Mouse (Mus musculus): ENCODE data around the gene Stk19. TPM values are rescaled to one million over a fixed set of nuclear protein-coding genes. Genes with fewer than 3 reads are reported as not detected.
"Not testable (repeated sequence)": the region's sequence is repeated elsewhere in the genome, so short reads cannot be mapped to it uniquely, and the experiment has no call there.

The Stk19 gene
- total RNA-seq, 2 experiments from 2014 or later = 7.3 to 7.7 TPM

GRCm38 (mm10) chr17:34799531-34799925 is 37.2 kb downstream of the Stk19 start:
- Histone ChIP-seq H3K27ac (no peak overlapping the region), H3K4me3 (no peak overlapping the region)
- intact Hi-C loops (cut with DNase I) = no loop called here
- no peak for DNase-seq
- no peak for TF ChIP-seq CTCF (IDR thresholded peaks at IDR 0.05)

DNA sequence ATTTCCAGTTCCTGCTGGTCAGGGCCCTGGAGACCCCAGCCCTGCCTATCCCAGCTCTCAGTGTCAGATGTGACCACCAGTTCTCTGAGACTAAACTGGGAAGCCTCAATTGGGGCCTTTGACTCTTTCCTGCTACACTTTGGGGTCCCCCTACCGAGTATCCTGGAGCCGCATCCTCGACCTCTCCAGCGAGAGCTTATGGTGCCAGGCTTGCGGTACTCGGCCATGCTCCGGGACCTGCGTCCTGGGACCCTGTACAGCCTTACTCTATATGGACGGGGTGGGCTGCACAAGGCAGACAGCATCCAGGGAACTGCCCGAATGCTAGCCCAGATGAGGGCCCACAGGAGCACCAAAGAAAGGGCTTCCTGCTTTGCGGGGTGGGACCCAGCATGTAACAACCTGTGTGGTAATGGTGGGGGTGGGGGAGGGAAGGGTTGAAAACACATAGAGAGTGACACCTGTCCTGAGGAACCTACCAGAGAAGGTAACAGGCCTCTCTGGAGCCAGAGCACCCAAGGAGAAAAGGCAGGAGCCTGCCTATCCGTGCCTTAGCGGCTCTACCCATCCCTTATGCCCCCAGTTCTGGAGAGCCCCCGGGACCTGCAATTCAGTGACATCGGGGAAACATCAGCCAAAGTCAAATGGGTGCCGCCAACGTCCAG is 37.7 kb downstream of the Stk19 start:
- no peak for TF ChIP-seq CTCF (IDR thresholded peaks at IDR 0.05)
- intact Hi-C loops (cut with DNase I) = no loop called here
- DNase-seq = no peak
- Histone ChIP-seq H3K27ac (no peak overlapping the region), H3K4me3 (no peak overlapping the region)

- H3K4me3 ChIP-seq; DNase-seq; intact Hi-C loops (cut with DNase I); H3K27ac ChIP-seq: not testable (repeated sequence)
These were observed 38.7 kb downstream of the Stk19 start for GRCm38 (mm10) chr17:34798071-34798470.

- DNase-seq; intact Hi-C loops (cut with DNase I); H3K4me3 ChIP-seq; H3K27ac ChIP-seq: not testable (repeated sequence)
These were observed 39.3 kb downstream of the Stk19 start for GRCm38 (mm10) chr17:34797211-34797995.

DNA sequence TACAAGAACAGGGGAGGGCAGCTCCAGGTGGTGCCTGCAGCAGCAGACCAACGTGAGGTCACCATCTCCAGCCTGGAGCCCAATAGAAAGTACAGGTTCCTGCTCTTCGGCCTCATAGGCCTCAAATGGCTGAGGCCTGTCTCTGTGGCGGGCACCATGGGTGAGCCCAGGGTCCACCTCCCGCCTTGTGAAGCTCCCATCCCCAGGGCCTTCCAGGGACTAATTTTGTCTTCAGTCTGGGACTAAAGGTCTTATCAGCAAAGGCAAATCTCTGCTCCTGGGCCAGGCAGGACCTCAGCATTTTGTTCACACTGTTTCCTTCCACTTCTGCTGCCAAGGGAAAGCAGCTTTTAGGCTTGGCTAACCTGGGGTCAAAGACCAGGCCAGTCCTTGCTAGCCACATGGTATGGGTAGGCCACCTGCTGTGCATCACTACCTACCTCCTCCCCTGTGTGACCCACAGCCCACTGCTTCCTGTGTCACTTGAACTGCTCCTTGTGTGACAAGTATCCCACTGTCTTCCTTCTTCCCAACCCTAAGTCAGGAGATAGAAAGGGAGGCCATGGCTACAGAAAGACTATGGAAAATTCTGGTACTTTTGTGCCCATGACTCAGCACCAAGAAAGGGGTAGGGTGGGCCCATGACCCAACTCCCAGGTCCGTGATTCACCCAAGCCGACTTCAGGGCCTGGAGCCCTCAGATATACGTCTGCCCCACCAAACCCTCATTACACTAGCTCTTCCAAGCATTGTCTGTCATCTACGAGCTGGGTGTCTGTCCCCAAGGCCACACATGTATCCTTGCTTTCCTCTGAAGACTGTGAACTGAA is 40.2 kb downstream of the Stk19 start:
- no peak overlapping the region for H3K27ac ChIP-seq
- no peak for DNase-seq
- intact Hi-C loops (cut with DNase I) = no loop called here
- H3K4me3 ChIP-seq = no peak overlapping the region
- no peak for TF ChIP-seq CTCF (IDR thresholded peaks at IDR 0.05)

- peak; percentile 46 for DNase-seq
- TF ChIP-seq CTCF (IDR thresholded peaks at IDR 0.05) = peak; percentile 56
- intact Hi-C loops (cut with DNase I) = no loop called here
- no peak overlapping the region for H3K27ac ChIP-seq
- H3K4me3 ChIP-seq = no peak overlapping the region
These were observed 41.1 kb downstream of the Stk19 start for GRCm38 (mm10) chr17:34795633-34796032.

- Histone ChIP-seq H3K27ac (no peak overlapping the region), H3K4me3 (no peak overlapping the region)
- no peak for TF ChIP-seq CTCF (IDR thresholded peaks at IDR 0.05)
- intact Hi-C loops (cut with DNase I) = no loop called here
- no peak for DNase-seq
These were observed 41.7 kb downstream of the Stk19 start for GRCm38 (mm10) chr17:34795016-34795415.

GRCm38 (mm10) chr17:34777680-34778325 is 58.9 kb downstream of the Stk19 start:
- intact Hi-C loops (cut with DNase I) = no loop called here
- no peak for DNase-seq
- no peak overlapping the region for H3K4me3 ChIP-seq
- H3K27ac ChIP-seq = no peak overlapping the region
- TF ChIP-seq CTCF (IDR thresholded peaks at IDR 0.05) = no peak

Small RNA genes lying within 50 kb of the gene (microRNA-seq; reads per million reads assigned to microRNA genes)
- gene Mir6970 (not detected), gene Mir6971 (not detected), gene Mir6972 (not detected)

Other genes starting within 250 kb of the Stk19 start
- gene Gpsm3, start 247.1 kb downstream of the Stk19 start, total RNA-seq (2021) = 1 to 10 TPM; 1.8 to 2.4 TPM
- 10 to 100 TPM; 14.0 to 14.6 TPM for gene Pbx2, start 245.7 kb downstream of the Stk19 start, total RNA-seq (2021)
- under 1 TPM in 1 of 2 experiments, not detected in 1; 0.31 TPM for gene Ager, start 239.1 kb downstream of the Stk19 start, total RNA-seq (2021)
- gene Rnf5, start 233.3 kb downstream of the Stk19 start, total RNA-seq (2021) = 10 to 100 TPM; 16.8 to 24.0 TPM
- gene Agpat1, start 232.7 kb downstream of the Stk19 start, total RNA-seq (2021) = 10 to 100 TPM; 75.6 to 75.7 TPM
- gene Egfl8, start 221.0 kb downstream of the Stk19 start, total RNA-seq (2021) = 1 to 10 TPM; 1.5 to 1.9 TPM
- 10 to 100 TPM; 40.5 to 42.2 TPM for gene Ppt2, start 208.4 kb downstream of the Stk19 start, total RNA-seq (2021)
- under 1 TPM; 0.28 to 0.36 TPM for gene Prrt1, start 207.4 kb downstream of the Stk19 start, total RNA-seq (2021)
- gene Fkbpl, start 192.2 kb downstream of the Stk19 start, total RNA-seq (2021) = 1 to 10 TPM; 4.5 to 9.3 TPM
- gene Atf6b, start 189.8 kb downstream of the Stk19 start, total RNA-seq (2021) = 1 to 10 TPM; 7.1 to 9.1 TPM
- gene Tnxb, start 166.4 kb downstream of the Stk19 start, total RNA-seq (2021) = 10 to 100 TPM; 30.7 to 41.6 TPM
- gene C4b, start 93.1 kb downstream of the Stk19 start, total RNA-seq (2021) = 1 to 10 TPM; 2.4 to 3.4 TPM
- not detected for gene Cyp21a1, start 32.4 kb downstream of the Stk19 start, total RNA-seq (2021)
- 10 to 100 TPM in 1 of 2 experiments, 1 to 10 TPM in 1; 10.0 to 11.4 TPM for gene Dxo, start 74 bp upstream of the Stk19 start, total RNA-seq (2021)
- gene Skiv2l, start 13.3 kb upstream of the Stk19 start, total RNA-seq (2021) = 10 to 100 TPM; 19.0 to 24.6 TPM
- 10 to 100 TPM in 1 of 2 experiments, 1 to 10 TPM in 1; 9.4 to 10.8 TPM for gene Nelfe, start 13.4 kb upstream of the Stk19 start, total RNA-seq (2021)
- gene Cfb, start 25.6 kb upstream of the Stk19 start, total RNA-seq (2021) = 1 to 10 TPM; 1.9 to 2.0 TPM
- 1 to 10 TPM; 5.2 to 8.3 TPM for gene Zbtb12, start 42.5 kb upstream of the Stk19 start, total RNA-seq (2021)
- not detected for gene Gm20547, start 45.1 kb upstream of the Stk19 start, total RNA-seq (2021)
- 1 to 10 TPM; 1.3 to 3.4 TPM for gene C2, start 61.3 kb upstream of the Stk19 start, total RNA-seq (2021)
- 10 to 100 TPM; 28.0 to 29.6 TPM for gene Ehmt2, start 61.5 kb upstream of the Stk19 start, total RNA-seq (2021)
- gene Slc44a4, start 77.5 kb upstream of the Stk19 start, total RNA-seq (2021) = not detected
- 10 to 100 TPM; 10.5 to 12.0 TPM for gene Neu1, start 94.3 kb upstream of the Stk19 start, total RNA-seq (2021)
- 10 to 100 TPM in 1 of 2 experiments, 1 to 10 TPM in 1; 3.9 to 13.0 TPM for gene Hspa1b, start 122.3 kb upstream of the Stk19 start, total RNA-seq (2021)
- not detected for gene Gm20481, start 133.0 kb upstream of the Stk19 start, total RNA-seq (2021)
- gene Hspa1a, start 135.2 kb upstream of the Stk19 start, total RNA-seq (2021) = 10 to 100 TPM in 1 of 2 experiments, 1 to 10 TPM in 1; 6.8 to 14.1 TPM
- gene Hspa1l, start 135.8 kb upstream of the Stk19 start, total RNA-seq (2021) = 10 to 100 TPM; 14.9 to 31.2 TPM
- gene Lsm2, start 144.9 kb upstream of the Stk19 start, total RNA-seq (2021) = 10 to 100 TPM; 15.2 to 17.0 TPM
- 10 to 100 TPM; 31.0 to 35.2 TPM for gene Vars, start 164.0 kb upstream of the Stk19 start, total RNA-seq (2021)
- gene Vwa7, start 179.6 kb upstream of the Stk19 start, total RNA-seq (2021) = 10 to 100 TPM in 1 of 2 experiments, 1 to 10 TPM in 1; 7.8 to 14.4 TPM
- gene Sapcd1, start 191.1 kb upstream of the Stk19 start, total RNA-seq (2021) = not detected
- gene Msh5, start 209.8 kb upstream of the Stk19 start, total RNA-seq (2021) = not detected
- 10 to 100 TPM in 1 of 2 experiments, 1 to 10 TPM in 1; 7.2 to 11.3 TPM for gene Clic1, start 213.0 kb upstream of the Stk19 start, total RNA-seq (2021)
- 1 to 10 TPM; 6.9 to 9.3 TPM for gene Ddah2, start 222.1 kb upstream of the Stk19 start, total RNA-seq (2021)
- not detected for gene Ly6g6c, start 228.4 kb upstream of the Stk19 start, total RNA-seq (2021)
- gene Mpig6b, start 229.2 kb upstream of the Stk19 start, total RNA-seq (2021) = not detected
- gene Ly6g6e, start 240.0 kb upstream of the Stk19 start, total RNA-seq (2021) = not detected
- gene Ly6g6d, start 241.1 kb upstream of the Stk19 start, total RNA-seq (2021) = 1 to 10 TPM in 1 of 2 experiments, under 1 TPM in 1; 0.50 to 1.9 TPM
- not detected for gene Ly6g6f, start 248.7 kb upstream of the Stk19 start, total RNA-seq (2021)